Mouse (Mus musculus) ES-Bruce4 (cell line): ENCODE results near the gene E130311K13Rik.

ENCODE experiments used
- CTCF ChIP-seq: IDR thresholded peaks from one replicate; pipeline ENCODE4 v1.8.1; 2011; ENCODE audit warnings: low read depth, low read length
- POLR2A ChIP-seq: IDR thresholded peaks from one replicate; pipeline ENCODE4 v1.8.1; 2011; ENCODE audit warnings: low read length; ENCODE audit not compliant: insufficient read depth

GRCm38 (mm10) chr3:63899309-63899695 lies 30.0 kb downstream of the E130311K13Rik start, which contains the start of gene Plch1:
- no peak for TF ChIP-seq CTCF
- TF ChIP-seq POLR2A, result no peak
